Mouse (Mus musculus): ENCODE data around the gene Sf3a3.

DNA sequence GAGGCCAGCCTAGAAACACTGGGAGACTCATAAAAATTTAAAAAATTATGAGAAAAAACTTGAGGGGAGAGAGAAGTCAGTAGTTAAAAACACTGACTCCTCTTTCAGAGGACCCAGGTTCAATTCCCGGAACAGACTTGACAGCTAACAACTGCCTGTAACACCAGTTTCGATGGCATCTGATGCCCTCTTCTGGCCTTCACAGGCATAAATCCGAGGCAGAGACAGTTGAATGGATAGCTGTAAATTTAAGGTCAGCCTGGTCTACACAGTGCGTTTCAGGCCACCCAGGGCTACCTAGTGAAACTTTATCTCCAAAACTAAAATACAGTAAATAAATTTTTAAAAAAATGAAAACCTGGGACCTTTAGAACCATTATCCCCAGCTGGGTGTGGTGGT lies 29.6 kb upstream of the Sf3a3 start:
- TF ChIP-seq POLR2A (IDR thresholded peaks at IDR 0.05; ENCODE audit: insufficient read length, low read depth) (no peak), MAX (IDR thresholded peaks at IDR 0.05; ENCODE audit: low read depth) (no peak), TCF3 (IDR thresholded peaks at IDR 0.05; ENCODE audit: insufficient read length, low read depth) (no peak), POLR2AphosphoS2 (IDR thresholded peaks at IDR 0.05; ENCODE audit: insufficient read length, low read depth) (no peak), MYOG (IDR thresholded peaks at IDR 0.05; ENCODE audit: control insufficient read depth in 1 of 3, insufficient read depth in 1 of 3, insufficient read length in 2 of 3, low read depth in 2 of 3) (no peak), USF1 (IDR thresholded peaks at IDR 0.05; ENCODE audit: low read depth) (no peak), E2F4 (IDR thresholded peaks at IDR 0.05; ENCODE audit: insufficient read depth) (no peak)
